Mouse (Mus musculus): ENCODE data around the gene Arsk. TPM values are rescaled to one million over a fixed set of nuclear protein-coding genes. Genes with fewer than 3 reads are reported as not detected.

Gene Arsk
- polyA plus RNA-seq, 1 experiment from 2014 or later: 9.3 TPM

DNA sequence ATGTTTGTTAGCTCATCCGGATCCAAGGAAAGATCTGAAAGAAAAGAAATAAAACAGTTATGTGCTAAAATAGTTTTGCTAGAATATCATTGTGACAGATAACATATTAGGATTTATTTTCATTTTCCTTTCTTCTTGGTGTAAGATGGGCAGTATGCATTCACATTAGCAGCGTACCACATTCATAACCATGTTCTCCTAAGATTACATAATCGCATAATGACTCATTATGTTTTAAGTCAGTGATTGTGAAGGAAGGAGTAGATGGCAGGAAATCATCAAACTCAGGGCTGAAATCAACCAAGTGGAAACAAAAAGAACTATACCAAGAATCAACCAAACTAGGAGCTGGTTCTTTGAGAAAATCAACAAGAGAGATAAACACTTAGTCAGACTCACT, 35.9 kb downstream of the Arsk start:
- H3K36me3 ChIP-seq: peaks cover 12% of the 10 kb centered on the region; the same call in 1 of the 2 replicates
- H3K27ac ChIP-seq: no peak overlapping the region
- no peak overlapping the region for H3K9ac ChIP-seq
- no peak overlapping the region for H3K4me3 ChIP-seq
- H3K4me2 ChIP-seq: no peak overlapping the region
- 97% methylated on average over 3 of the region's 3 CpGs for WGBS
- no peaks in the 10 kb centered on the region for H3K9me3 ChIP-seq
- H3K27me3 ChIP-seq: peaks cover 5% of the 10 kb centered on the region; the same call in 1 of the 2 replicates
- H3K4me1 ChIP-seq: no peaks in the 10 kb centered on the region
- ATAC-seq (ENCODE audit: insufficient number of reproducible peaks, low FRiP score, low TSS enrichment, low read depth): no peak

DNA sequence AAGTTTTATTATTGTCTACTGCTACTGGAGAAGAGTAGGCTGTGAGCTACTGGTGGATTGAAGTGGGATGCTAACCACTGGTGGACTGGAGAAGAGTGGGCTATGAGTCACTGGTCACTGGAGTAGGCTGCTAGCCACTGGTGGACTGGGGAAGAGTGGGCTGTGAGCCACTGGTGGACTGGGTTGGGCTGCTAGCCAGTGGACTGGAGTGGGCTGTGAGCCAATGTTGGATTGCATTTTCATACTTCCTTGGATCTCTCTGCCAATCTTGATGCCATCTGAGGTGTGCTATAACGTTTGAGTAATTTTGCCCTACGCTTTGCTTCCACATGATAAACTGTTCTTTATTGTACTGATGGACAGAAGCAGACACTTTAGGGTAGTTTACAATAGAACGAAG, 36.3 kb downstream of the Arsk start:
- no peak for ATAC-seq (ENCODE audit: insufficient number of reproducible peaks, low FRiP score, low TSS enrichment, low read depth)
- Histone ChIP-seq H3K27me3 (peaks cover 10% of the 10 kb centered on the region; the same call in 1 of the 2 replicates), H3K9me3 (no peaks in the 10 kb centered on the region), H3K9ac (no peak overlapping the region), H3K4me3 (no peak overlapping the region), H3K4me2 (no peak overlapping the region), H3K4me1 (no peaks in the 10 kb centered on the region), H3K27ac (no peak overlapping the region), H3K36me3 (peaks cover 12% of the 10 kb centered on the region; the same call in 1 of the 2 replicates)
- 80% methylated on average over 3 of the region's 3 CpGs for WGBS

DNA sequence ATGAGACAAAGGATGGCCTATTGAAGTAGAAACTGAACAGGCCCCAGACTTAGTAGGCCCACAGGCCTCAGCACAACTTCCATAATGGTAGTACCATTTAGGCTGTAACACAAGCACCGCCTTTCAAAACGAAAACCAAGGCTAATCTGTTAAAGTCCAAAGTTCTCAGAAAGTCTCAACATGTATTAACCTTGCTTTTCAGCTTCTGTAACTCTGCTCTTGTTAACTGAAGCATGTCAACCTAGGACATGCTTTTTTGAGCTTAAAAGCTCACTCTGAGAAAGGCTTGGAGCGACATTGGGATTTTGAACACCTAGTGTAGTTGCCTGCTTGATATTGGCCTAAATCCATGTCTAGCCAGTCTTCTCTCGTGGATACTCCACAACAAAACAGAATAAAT, 38.9 kb downstream of the Arsk start:
- 93% methylated on average over 4 of the region's 4 CpGs for WGBS

DNA sequence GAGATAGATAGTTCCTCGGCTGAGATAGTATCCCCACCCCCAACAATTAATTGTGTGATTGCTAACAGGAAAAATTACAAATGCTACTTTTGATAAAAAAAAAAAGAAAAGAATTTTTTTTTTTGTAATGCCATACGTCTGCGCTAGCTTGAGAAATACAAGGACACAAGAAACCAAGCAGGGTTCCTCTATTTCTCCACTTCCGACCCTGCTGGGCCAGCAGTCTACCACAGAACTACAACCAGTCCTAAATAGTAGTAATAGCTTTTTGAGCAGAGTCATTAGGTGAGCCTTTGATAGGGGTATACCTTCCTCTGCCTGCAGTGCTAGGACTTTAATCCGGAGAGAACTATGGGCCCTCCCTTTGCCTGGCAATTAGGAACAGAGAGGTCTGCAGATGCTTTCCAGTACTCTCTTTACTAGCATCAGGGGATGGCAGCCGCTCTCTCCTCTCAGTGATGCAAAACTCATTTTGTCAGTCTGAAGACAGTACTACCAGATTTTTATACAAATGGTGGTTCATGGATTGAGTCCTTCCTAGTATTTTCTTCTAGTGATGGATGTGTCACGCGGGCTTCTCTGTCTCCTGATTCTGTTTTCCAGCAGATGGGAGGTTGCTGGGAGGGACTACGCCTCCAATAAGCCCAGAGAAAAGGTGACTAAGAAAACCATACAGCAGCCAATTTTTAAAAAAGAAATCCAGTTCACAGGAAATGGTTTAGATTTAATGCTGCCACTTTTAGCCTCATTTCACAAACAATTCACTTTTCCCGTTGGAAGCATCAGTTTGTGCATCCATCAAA, 41.0 kb downstream of the Arsk start:
- Histone ChIP-seq H3K9me3 (no peaks in the 10 kb centered on the region), H3K36me3 (peaks cover 4% of the 10 kb centered on the region; the same call in 1 of the 2 replicates), H3K4me2 (no peak overlapping the region), H3K27ac (no peak overlapping the region), H3K4me1 (peaks cover 16% of the 10 kb centered on the region), H3K27me3 (peaks cover 51% of the 10 kb centered on the region), H3K4me3 (no peak overlapping the region), H3K9ac (no peak overlapping the region)
- 62% methylated on average over 10 of the region's 10 CpGs for WGBS
- ATAC-seq (ENCODE audit: insufficient number of reproducible peaks, low FRiP score, low TSS enrichment, low read depth): no peak

More for the DNA sequence above, 38.9 kb downstream of the Arsk start:
- no peak for ATAC-seq (ENCODE audit: insufficient number of reproducible peaks, low FRiP score, low TSS enrichment, low read depth)
- Histone ChIP-seq H3K4me1 (peaks cover 16% of the 10 kb centered on the region), H3K36me3 (peaks cover 7% of the 10 kb centered on the region; the same call in 1 of the 2 replicates), H3K9me3 (no peaks in the 10 kb centered on the region), H3K27me3 (peaks cover 34% of the 10 kb centered on the region), H3K4me3 (no peak overlapping the region), H3K4me2 (no peak overlapping the region), H3K27ac (no peak overlapping the region), H3K9ac (no peak overlapping the region)

DNA sequence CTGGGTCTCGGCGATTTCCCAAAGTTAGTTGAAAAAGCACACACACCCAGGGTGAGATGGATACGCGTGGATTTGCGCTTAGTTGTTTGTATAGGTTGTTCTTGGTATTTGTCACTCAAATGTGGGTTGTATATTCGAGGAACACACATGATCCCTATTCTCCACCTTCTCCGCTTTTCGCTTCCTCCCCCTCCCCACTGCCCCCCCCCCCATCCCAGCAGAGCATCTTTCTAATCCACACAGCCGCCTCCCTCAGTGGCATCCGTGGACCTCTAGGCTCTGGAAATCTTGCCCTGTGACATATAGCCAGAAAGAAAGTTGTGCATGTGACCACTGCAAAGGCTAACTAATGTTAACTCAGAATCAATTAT, 41.6 kb downstream of the Arsk start, which contains the start of gene Gpr150:
Gene Gpr150, minus strand, starts transcription at position 101 of the 371 bp plus-strand sequence.
- ATAC-seq (ENCODE audit: insufficient number of reproducible peaks, low FRiP score, low TSS enrichment, low read depth): no peak
- WGBS: 16% methylated on average over 10 of the region's 10 CpGs
- Histone ChIP-seq H3K27me3 (peaks cover 51% of the 10 kb centered on the region), H3K4me3 (peak within 1 kb of the TSS; percentile 50), H3K27ac (no peak within 1 kb of the TSS), H3K9ac (0 out of 2 replicates have a peak within 1 kb of the TSS, but pooled peaks have one; percentile 5), H3K4me2 (peak within 1 kb of the TSS; percentile 98), H3K4me1 (peaks cover 16% of the 10 kb centered on the region), H3K9me3 (no peaks in the 10 kb centered on the region), H3K36me3 (no peaks in the 10 kb centered on the region)

DNA sequence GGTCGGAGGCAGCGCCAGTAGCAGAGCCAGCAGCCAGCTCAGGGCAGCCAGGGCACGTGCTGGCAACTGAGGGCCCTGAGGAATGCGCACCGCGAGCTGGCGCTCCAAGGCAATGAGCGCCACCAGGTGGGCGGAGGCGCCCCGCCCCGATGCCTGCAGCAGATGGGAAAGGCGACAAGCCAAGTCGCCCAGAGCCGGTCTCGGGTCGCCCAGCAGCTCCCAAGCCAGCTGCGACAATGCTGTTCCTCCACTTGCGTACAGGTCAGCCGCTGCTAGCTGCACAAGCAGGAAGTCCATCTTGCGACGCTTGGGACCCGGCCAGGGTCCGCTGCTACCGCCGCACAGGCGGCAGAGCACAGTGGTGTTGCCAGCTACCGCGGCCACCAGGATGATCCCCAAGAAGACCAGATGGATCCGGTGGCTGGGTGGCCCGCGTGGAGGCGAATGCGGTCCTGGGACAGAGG, 42.2 kb downstream of the Arsk start:
- ATAC-seq (ENCODE audit: insufficient number of reproducible peaks, low FRiP score, low TSS enrichment, low read depth): no peak
- Histone ChIP-seq H3K9ac (0 out of 2 replicates have a peak overlapping the region, but pooled peaks have one; percentile 5), H3K9me3 (no peaks in the 10 kb centered on the region), H3K4me3 (peak overlapping the region; percentile 50), H3K27me3 (peaks cover 51% of the 10 kb centered on the region), H3K27ac (no peak overlapping the region), H3K4me2 (peak overlapping the region; percentile 98), H3K36me3 (no peaks in the 10 kb centered on the region), H3K4me1 (peaks cover 16% of the 10 kb centered on the region)
- WGBS: under 1% methylated on average over 34 of the region's 34 CpGs

DNA sequence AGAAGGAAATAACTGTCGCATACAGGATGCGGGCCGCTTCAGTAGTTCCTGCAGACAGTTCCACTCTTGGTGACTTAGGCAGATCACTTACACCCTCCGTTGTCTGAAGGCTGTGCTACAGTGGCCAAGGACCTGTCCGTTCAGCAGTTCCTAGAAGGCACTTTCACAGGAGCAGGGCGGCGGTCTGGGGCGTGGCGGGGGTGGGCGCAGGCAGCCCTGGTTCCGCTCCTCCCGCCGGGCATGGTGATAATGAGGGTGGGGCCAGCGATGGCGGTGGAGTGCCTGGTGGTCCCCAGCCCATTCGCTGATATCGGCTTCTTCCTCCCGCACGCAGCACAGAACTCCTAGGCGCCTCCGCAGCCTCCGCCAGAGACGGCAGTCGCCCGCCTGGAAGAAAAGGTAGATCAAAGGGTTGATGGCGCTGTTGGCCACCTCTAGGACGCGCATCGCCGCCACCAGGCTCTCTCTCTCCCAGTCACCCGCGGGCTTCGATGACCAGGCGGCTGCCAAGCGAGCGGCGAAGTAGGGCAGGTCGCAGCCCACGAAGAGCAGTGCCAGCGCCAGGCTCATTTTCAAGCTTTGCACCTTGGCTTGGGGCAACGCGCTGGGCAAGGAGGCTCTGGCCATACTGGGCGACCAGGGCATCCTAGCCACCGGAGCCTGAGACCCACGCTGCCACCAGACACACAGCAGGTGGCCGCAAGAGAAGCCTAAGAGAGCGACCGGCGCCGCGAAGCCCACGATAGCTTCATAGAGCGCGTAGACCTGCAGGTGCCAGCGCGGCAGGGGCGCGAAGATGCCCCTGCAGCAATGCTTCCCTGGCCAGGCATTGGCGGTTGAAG, 42.8 kb downstream of the Arsk start:
- no peaks in the 10 kb centered on the region for H3K36me3 ChIP-seq
- H3K27ac ChIP-seq: no peak overlapping the region

DNA sequence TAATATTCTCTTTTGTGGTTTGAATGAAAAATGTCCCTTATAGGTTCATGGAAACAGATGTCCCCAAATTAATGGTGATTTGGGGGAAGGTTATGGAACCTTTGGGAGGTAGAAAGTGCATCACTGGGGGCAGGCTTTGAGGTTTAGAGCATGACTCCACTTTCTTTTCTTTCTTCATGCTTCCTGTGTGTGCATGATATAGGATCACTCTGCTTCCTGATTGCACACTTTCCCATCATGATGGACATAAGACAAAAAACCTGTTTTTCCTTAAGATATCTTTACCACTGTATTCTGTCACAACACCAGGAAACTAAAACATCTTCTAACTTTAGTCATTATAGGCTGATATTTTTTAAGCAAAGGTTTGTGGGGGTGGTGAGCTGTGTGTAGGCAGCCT, 53.5 kb downstream of the Arsk start:
- ATAC-seq (ENCODE audit: insufficient number of reproducible peaks, low FRiP score, low TSS enrichment, low read depth): no peak
- no peak overlapping the region for H3K4me3 ChIP-seq
- no peak overlapping the region for H3K9ac ChIP-seq
- H3K4me2 ChIP-seq: no peak overlapping the region
- H3K9me3 ChIP-seq: no peaks in the 10 kb centered on the region
- no peaks in the 10 kb centered on the region for H3K27me3 ChIP-seq
- H3K36me3 ChIP-seq: no peaks in the 10 kb centered on the region
- no peak overlapping the region for H3K27ac ChIP-seq
- H3K4me1 ChIP-seq: no peaks in the 10 kb centered on the region

More for the DNA sequence above, 42.8 kb downstream of the Arsk start:
- no peak for ATAC-seq (ENCODE audit: insufficient number of reproducible peaks, low FRiP score, low TSS enrichment, low read depth)
- Histone ChIP-seq H3K27me3 (peaks cover 51% of the 10 kb centered on the region), H3K4me1 (peaks cover 16% of the 10 kb centered on the region), H3K4me3 (peak overlapping the region; percentile 50), H3K9ac (no peak overlapping the region), H3K4me2 (peak overlapping the region; percentile 98), H3K9me3 (no peaks in the 10 kb centered on the region)
- WGBS: 1% methylated on average over 59 of the region's 59 CpGs

DNA sequence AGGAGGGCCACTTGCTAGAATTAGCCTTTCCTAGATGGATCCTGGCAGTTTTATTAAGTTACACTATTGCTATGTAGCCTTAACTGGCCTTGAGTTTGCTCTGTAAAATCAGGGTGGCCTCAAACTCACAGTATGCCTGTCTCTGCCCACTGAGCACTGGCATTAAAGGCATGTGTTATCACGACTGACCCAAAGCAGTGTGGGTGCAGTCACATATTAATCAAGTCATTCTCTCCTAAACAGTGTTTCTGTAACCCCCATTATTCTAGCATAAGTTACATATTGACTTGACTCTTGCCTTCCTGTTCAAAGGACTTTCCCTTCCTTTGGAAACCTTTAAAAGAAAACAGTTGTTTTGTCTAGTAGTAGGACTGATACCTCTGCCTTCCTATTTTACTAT, 56.0 kb downstream of the Arsk start:
- Histone ChIP-seq H3K36me3 (no peaks in the 10 kb centered on the region), H3K9ac (no peak overlapping the region), H3K4me1 (no peaks in the 10 kb centered on the region), H3K9me3 (no peaks in the 10 kb centered on the region), H3K4me2 (no peak overlapping the region), H3K27me3 (no peaks in the 10 kb centered on the region), H3K4me3 (no peak overlapping the region), H3K27ac (no peak overlapping the region)
- ATAC-seq (ENCODE audit: insufficient number of reproducible peaks, low FRiP score, low TSS enrichment, low read depth): no peak
- WGBS: 65% methylated on average over 1 of the region's 1 CpGs

DNA sequence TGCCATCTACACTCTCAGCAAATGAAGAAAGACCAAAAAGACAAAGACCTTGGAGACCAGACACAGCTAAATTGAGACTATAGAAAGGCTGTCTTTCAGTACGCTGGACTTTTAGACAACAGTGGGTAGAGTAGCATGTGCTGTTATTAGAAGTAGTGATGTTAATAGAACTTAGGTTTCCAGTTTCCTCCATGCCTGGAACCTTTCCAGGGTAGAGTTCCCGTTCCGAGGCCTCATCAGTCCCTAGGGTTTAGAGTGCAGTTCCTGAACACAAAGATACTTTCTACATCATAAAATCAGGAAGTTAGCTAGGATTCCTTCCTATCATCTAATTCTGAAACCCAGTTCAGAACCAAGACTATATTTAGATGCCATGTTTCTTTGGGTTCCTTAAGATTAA, 73.9 kb downstream of the Arsk start:
- 56% methylated on average over 3 of the region's 3 CpGs for whole genome bisulfite sequencing
- no peak overlapping the region for H3K9ac ChIP-seq
- no peak overlapping the region for H3K4me3 ChIP-seq
- no peaks in the 10 kb centered on the region for H3K27me3 ChIP-seq
- H3K4me2 ChIP-seq: no peak overlapping the region
- H3K4me1 ChIP-seq: no peaks in the 10 kb centered on the region
- H3K9me3 ChIP-seq: no peaks in the 10 kb centered on the region
- no peak overlapping the region for H3K27ac ChIP-seq
- no peaks in the 10 kb centered on the region for H3K36me3 ChIP-seq
- no peak for ATAC-seq (ENCODE audit: insufficient number of reproducible peaks, low FRiP score, low TSS enrichment, low read depth)

DNA sequence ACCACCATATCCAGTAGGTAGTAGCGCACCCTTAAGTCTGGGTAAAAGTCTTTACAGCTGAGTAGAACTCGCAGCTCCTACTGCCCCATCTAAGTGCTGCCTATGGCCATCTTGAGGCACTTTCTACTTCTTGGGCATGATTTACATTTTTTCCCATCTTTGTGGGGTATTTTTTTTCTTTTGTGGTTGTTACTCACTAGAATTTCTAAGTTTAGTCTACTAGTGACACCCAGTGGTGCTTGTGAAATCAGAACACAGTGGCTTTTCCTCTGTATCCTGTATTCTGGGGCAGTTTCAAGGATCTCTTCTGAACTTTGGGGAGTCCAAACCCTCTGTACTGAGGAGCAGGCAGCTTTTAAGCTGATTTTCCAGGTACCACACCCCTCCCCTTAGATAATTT, 76.7 kb downstream of the Arsk start:
- no peak for ATAC-seq (ENCODE audit: insufficient number of reproducible peaks, low FRiP score, low TSS enrichment, low read depth)
- H3K27me3 ChIP-seq: no peaks in the 10 kb centered on the region
- H3K4me2 ChIP-seq: no peak overlapping the region
- H3K4me1 ChIP-seq: peaks cover 5% of the 10 kb centered on the region
- H3K27ac ChIP-seq: no peak overlapping the region
- H3K36me3 ChIP-seq: no peaks in the 10 kb centered on the region
- 89% methylated on average over 2 of the region's 2 CpGs for WGBS
- no peak overlapping the region for H3K9ac ChIP-seq
- no peaks in the 10 kb centered on the region for H3K9me3 ChIP-seq
- no peak overlapping the region for H3K4me3 ChIP-seq

Measured in limb, embryonic 15.5 days (tissue).